Mouse (Mus musculus) hindbrain, embryonic 12.5 days (tissue): ENCODE measurements around the gene Maml3. TPM values are rescaled to one million over a fixed set of nuclear protein-coding genes. Genes with fewer than 3 reads are reported as not detected.
A peak's percentile ranks its signal among the peaks of the same experiment; 100 is the strongest.

Source experiments
- ATAC-seq: fragments of 200-750 bp; cut with Nextera tagmentation; 2 replicates; pipeline ENCODE4 v1.8.0; 2017; ENCODE audit warnings: moderate TSS enrichment; ENCODE audit not compliant: low FRiP score
- H3K27ac ChIP-seq: fragments of 300-500 bp; sonication (generic); 2 replicates; pipeline ENCODE4 v1.5.1; 2016; ENCODE audit warnings: mild to moderate bottlenecking
- H3K27me3 ChIP-seq: fragments of 300-500 bp; sonication (generic); 2 replicates; pipeline ENCODE4 v1.6.1; 2016; ENCODE audit warnings: mild to moderate bottlenecking
- H3K36me3 ChIP-seq: fragments of 300-500 bp; sonication (generic); 2 replicates; pipeline ENCODE4 v1.6.1; 2016; ENCODE audit warnings: mild to moderate bottlenecking
- H3K4me1 ChIP-seq: fragments of 300-500 bp; sonication (generic); 2 replicates; pipeline ENCODE4 v1.6.1; 2016
- H3K4me2 ChIP-seq: fragments of 300-500 bp; sonication (generic); replicated peaks from 2 replicates; pipeline ENCODE4 v1.6.1; 2016; ENCODE audit warnings: mild to moderate bottlenecking
- H3K4me3 ChIP-seq: fragments of 300-500 bp; sonication (generic); 2 replicates; pipeline ENCODE4 v1.5.1; 2016; ENCODE audit warnings: mild to moderate bottlenecking
- H3K9ac ChIP-seq: fragments of 300-500 bp; sonication (generic); 2 replicates; pipeline ENCODE4 v1.6.1; 2016; ENCODE audit warnings: mild to moderate bottlenecking, moderate library complexity
- H3K9me3 ChIP-seq: fragments of 300-500 bp; sonication (generic); replicated peaks from 2 replicates; pipeline ENCODE4 v1.6.1; 2016; ENCODE audit warnings: mild to moderate bottlenecking
- WGBS: fragments of 180-500 bp; shearing (Covaris S2); methylation state at CpG from one replicate; pipeline ENCODE4 v1.1.7; 2016; 5-methylcytosine and 5-hydroxymethylcytosine counted together
- polyA plus RNA-seq: library from polyadenylated mRNA; unstranded; fragments of >200 nt; fragmentation: Nextera tagmentation; extraction: Ambion mirVana; gene quantifications from 2 replicates; pipeline ENCODE4 v1.2.1, GENCODE M21; 2016

The Maml3 gene
- polyA plus RNA-seq, 1 experiment from 2014 or later: 8.3 TPM

- peak; percentile 44; the same call in 1 of the 2 replicates for ATAC-seq
- H3K27me3 ChIP-seq: peaks cover 3% of the 10 kb centered on the region; the same call in 1 of the 2 replicates
- H3K4me2 ChIP-seq: peak overlapping the region; percentile 23
- H3K27ac ChIP-seq: peak overlapping the region; percentile 73
- H3K9ac ChIP-seq: no peak overlapping the region
- WGBS: 58% methylated on average over 12 of the region's 12 CpGs
- peaks cover 52% of the 10 kb centered on the region for H3K4me1 ChIP-seq
- no peaks in the 10 kb centered on the region for H3K36me3 ChIP-seq
- H3K9me3 ChIP-seq: no peaks in the 10 kb centered on the region
- H3K4me3 ChIP-seq: no peak overlapping the region
These were observed 308.6 kb downstream of the Maml3 start for GRCm38 (mm10) chr3:51796219-51796828.

- H3K27ac ChIP-seq: peak overlapping the region; percentile 91; the same call in 1 of the 2 replicates
- H3K36me3 ChIP-seq: no peaks in the 10 kb centered on the region
- H3K9ac ChIP-seq: no peak overlapping the region; the same call in 1 of the 2 replicates
- 45% methylated on average over 7 of the region's 7 CpGs for WGBS
- no peak overlapping the region for H3K4me2 ChIP-seq
- no peaks in the 10 kb centered on the region for H3K9me3 ChIP-seq
- no peak for ATAC-seq
- H3K27me3 ChIP-seq: no peaks in the 10 kb centered on the region
- H3K4me3 ChIP-seq: no peak overlapping the region
- peaks cover 54% of the 10 kb centered on the region for H3K4me1 ChIP-seq
These were observed 313.3 kb downstream of the Maml3 start for GRCm38 (mm10) chr3:51791542-51791941.

- Histone ChIP-seq H3K4me1 (peaks cover 46% of the 10 kb centered on the region), H3K9me3 (no peaks in the 10 kb centered on the region), H3K4me3 (no peak overlapping the region), H3K36me3 (no peaks in the 10 kb centered on the region), H3K27ac (peak overlapping the region; percentile 91), H3K4me2 (peak overlapping the region; percentile 44), H3K9ac (0 out of 2 replicates have a peak overlapping the region, but pooled peaks have one; percentile 35), H3K27me3 (no peaks in the 10 kb centered on the region)
- 25% methylated on average over 10 of the region's 10 CpGs for WGBS
- ATAC-seq: peak; percentile 21; the same call in 1 of the 2 replicates
These were observed 315.4 kb downstream of the Maml3 start for GRCm38 (mm10) chr3:51789389-51789904.

- under 1% methylated on average over 17 of the region's 17 CpGs for WGBS
- peak; percentile 95 for ATAC-seq
- Histone ChIP-seq H3K4me1 (peaks cover 46% of the 10 kb centered on the region), H3K9ac (peak overlapping the region; percentile 35; the same call in 1 of the 2 replicates), H3K4me2 (peak overlapping the region; percentile 44), H3K27me3 (no peaks in the 10 kb centered on the region), H3K27ac (peak overlapping the region; percentile 91), H3K36me3 (no peaks in the 10 kb centered on the region), H3K9me3 (no peaks in the 10 kb centered on the region), H3K4me3 (peak overlapping the region; percentile 3; the same call in 1 of the 2 replicates)
These were observed 316.1 kb downstream of the Maml3 start for GRCm38 (mm10) chr3:51788591-51789339.

GRCm38 (mm10) chr3:51787945-51788344 is 316.9 kb downstream of the Maml3 start:
- Histone ChIP-seq H3K9ac (no peak overlapping the region), H3K4me3 (no peak overlapping the region), H3K4me2 (no peak overlapping the region), H3K27ac (peak overlapping the region; percentile 91), H3K27me3 (no peaks in the 10 kb centered on the region), H3K9me3 (no peaks in the 10 kb centered on the region), H3K4me1 (peaks cover 46% of the 10 kb centered on the region), H3K36me3 (no peaks in the 10 kb centered on the region)
- 87% methylated on average over 2 of the region's 2 CpGs for WGBS
- no peak for ATAC-seq

- no peak overlapping the region for H3K4me2 ChIP-seq
- 0 out of 2 replicates have a peak overlapping the region, but pooled peaks have one; percentile 9 for H3K27ac ChIP-seq
- H3K4me3 ChIP-seq: no peak overlapping the region
- 76% methylated on average over 7 of the region's 7 CpGs for WGBS
- no peaks in the 10 kb centered on the region for H3K9me3 ChIP-seq
- no peaks in the 10 kb centered on the region for H3K36me3 ChIP-seq
- no peak for ATAC-seq
- H3K27me3 ChIP-seq: no peaks in the 10 kb centered on the region
- peaks cover 32% of the 10 kb centered on the region for H3K4me1 ChIP-seq
- no peak overlapping the region for H3K9ac ChIP-seq
These were observed 319.1 kb downstream of the Maml3 start for GRCm38 (mm10) chr3:51785796-51786195.

- Histone ChIP-seq H3K4me2 (no peak overlapping the region), H3K9ac (no peak overlapping the region), H3K27ac (no peak overlapping the region), H3K4me3 (no peak overlapping the region), H3K9me3 (no peaks in the 10 kb centered on the region), H3K4me1 (peaks cover 27% of the 10 kb centered on the region), H3K36me3 (no peaks in the 10 kb centered on the region), H3K27me3 (no peaks in the 10 kb centered on the region)
- ATAC-seq: no peak
- WGBS: 82% methylated on average over 10 of the region's 10 CpGs
These were observed 322.7 kb downstream of the Maml3 start for GRCm38 (mm10) chr3:51782191-51782590.

- WGBS: 31% methylated on average over 16 of the region's 16 CpGs
- H3K4me3 ChIP-seq: no peak overlapping the region
These were observed 325.9 kb downstream of the Maml3 start for GRCm38 (mm10) chr3:51778738-51779592.

GRCm38 (mm10) chr3:51778179-51778578 is 326.7 kb downstream of the Maml3 start:
- Histone ChIP-seq H3K4me1 (peaks cover 19% of the 10 kb centered on the region), H3K9me3 (no peaks in the 10 kb centered on the region), H3K27ac (peak overlapping the region; percentile 89), H3K36me3 (no peaks in the 10 kb centered on the region), H3K4me3 (no peak overlapping the region), H3K4me2 (no peak overlapping the region), H3K27me3 (no peaks in the 10 kb centered on the region), H3K9ac (0 out of 2 replicates have a peak overlapping the region, but pooled peaks have one; percentile 23)
- no peak for ATAC-seq
- 60% methylated on average over 3 of the region's 3 CpGs for WGBS

More at GRCm38 (mm10) chr3:51778738-51779592, 325.9 kb downstream of the Maml3 start:
- no peaks in the 10 kb centered on the region for H3K36me3 ChIP-seq
- H3K27ac ChIP-seq: peak overlapping the region; percentile 89
- ATAC-seq: peak; percentile 74
- H3K27me3 ChIP-seq: no peaks in the 10 kb centered on the region
- H3K9ac ChIP-seq: 0 out of 2 replicates have a peak overlapping the region, but pooled peaks have one; percentile 23
- peak overlapping the region; percentile 8; the same call in 1 of the 2 replicates for H3K4me2 ChIP-seq
- peaks cover 19% of the 10 kb centered on the region for H3K4me1 ChIP-seq
- no peaks in the 10 kb centered on the region for H3K9me3 ChIP-seq

GRCm38 (mm10) chr3:51776018-51776611 is 328.8 kb downstream of the Maml3 start:
- H3K4me1 ChIP-seq: peaks cover 26% of the 10 kb centered on the region
- 79% methylated on average over 2 of the region's 2 CpGs for WGBS
- H3K27ac ChIP-seq: no peak overlapping the region
- no peaks in the 10 kb centered on the region for H3K27me3 ChIP-seq
- 0 out of 2 replicates have a peak, but pooled peaks cover under 1% of the 10 kb centered on the region for H3K9me3 ChIP-seq
- no peak overlapping the region for H3K4me3 ChIP-seq
- H3K4me2 ChIP-seq: no peak overlapping the region
- no peak overlapping the region for H3K9ac ChIP-seq
- H3K36me3 ChIP-seq: no peaks in the 10 kb centered on the region
- ATAC-seq: no peak

- H3K36me3 ChIP-seq: no peaks in the 10 kb centered on the region
- H3K27ac ChIP-seq: no peak overlapping the region
- peaks cover 13% of the 10 kb centered on the region for H3K4me1 ChIP-seq
- H3K9me3 ChIP-seq: 0 out of 2 replicates have a peak, but pooled peaks cover 6% of the 10 kb centered on the region
- no peak for ATAC-seq
- no peak overlapping the region for H3K4me3 ChIP-seq
- WGBS: 88% methylated on average over 5 of the region's 5 CpGs
- no peak overlapping the region for H3K9ac ChIP-seq
- H3K4me2 ChIP-seq: no peak overlapping the region
- no peaks in the 10 kb centered on the region for H3K27me3 ChIP-seq
These were observed 331.3 kb downstream of the Maml3 start for GRCm38 (mm10) chr3:51773587-51773986.
